Mouse (Mus musculus) macrophage (primary cell): Measurements from ENCODE around the gene Scnn1a. TPM values are rescaled to one million over a fixed set of nuclear protein-coding genes. Genes with fewer than 3 reads are reported as not detected.
A peak's percentile ranks its signal among the peaks of the same experiment; 100 is the strongest.
"Not testable (repeated sequence)": the region's sequence is repeated elsewhere in the genome, so short reads cannot be mapped to it uniquely, and the experiment has no call there.

Source experiments
- H3K27ac ChIP-seq: fragments of 350-480 bp; formaldehyde crosslinking; 2 replicates; pipeline ENCODE4 v1.9.0; 2021
- H3K36me3 ChIP-seq: fragments of 350-480 bp; formaldehyde crosslinking; 2 replicates; pipeline ENCODE4 v1.9.0; 2021; ENCODE audit errors: inconsistent target
- H3K4me3 ChIP-seq: fragments of 350-480 bp; formaldehyde crosslinking; 2 replicates; pipeline ENCODE4 v1.9.0; 2021; ENCODE audit errors: inconsistent target
- H3K79me2 ChIP-seq: fragments of 350-480 bp; formaldehyde crosslinking; 2 replicates; pipeline ENCODE4 v1.9.0; 2021; ENCODE audit errors: inconsistent target
- WGBS: methylation state at CpG from one replicate; pipeline ENCODE4 v1.1.7; 2026; ENCODE audit warnings: inconsistent platforms; ENCODE audit not compliant: missing documents; 5-methylcytosine and 5-hydroxymethylcytosine counted together
- polyA plus RNA-seq: library from polyadenylated mRNA; stranded (reverse); fragments of 250-400 nt; gene quantifications from 3 replicates; pipeline ENCODE4 v1.2.4, GENCODE M21; 2018; ENCODE audit warnings: inconsistent platforms

Scnn1a gene
- polyA plus RNA-seq, 1 experiment from 2014 or later, result 1.8 TPM

DNA sequence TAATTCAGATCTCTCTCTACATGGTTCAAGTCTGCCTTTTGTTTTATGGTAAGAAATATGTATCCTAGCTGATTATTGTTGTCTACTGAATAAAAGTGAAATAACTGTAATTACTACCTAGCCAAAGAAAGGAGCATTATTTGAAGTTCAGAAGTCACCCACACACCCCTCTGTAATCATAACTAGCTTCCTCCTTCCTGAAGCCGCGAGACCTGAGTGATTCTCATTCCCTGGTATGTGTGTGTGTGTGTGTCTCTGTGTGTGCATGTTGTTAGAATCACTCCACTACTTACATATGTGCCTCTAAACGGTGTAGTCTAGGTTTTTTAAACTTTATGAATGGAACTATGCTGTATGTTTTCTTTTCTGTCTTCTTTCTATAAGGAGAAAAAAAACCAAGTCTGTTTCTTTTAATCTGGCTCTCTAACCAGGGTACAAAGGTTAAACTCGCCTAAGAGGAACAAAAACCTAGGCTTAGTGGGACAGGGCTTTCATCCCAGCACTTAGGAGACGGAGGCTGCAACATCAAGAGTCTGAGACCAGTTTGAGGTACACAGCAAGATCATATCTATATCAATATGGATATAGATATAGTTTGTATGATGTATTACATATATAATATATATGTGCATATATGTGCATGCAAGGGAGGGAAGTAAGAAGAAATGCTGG, 23.2 kb upstream of the Scnn1a start:
- WGBS, result 61% methylated on average over 5 of the region's 5 CpGs
- Histone ChIP-seq H3K79me2 (no peaks in the 10 kb centered on the region), H3K36me3 (no peaks in the 10 kb centered on the region), H3K27ac (no peak overlapping the region), H3K4me3 (no peak overlapping the region)

DNA sequence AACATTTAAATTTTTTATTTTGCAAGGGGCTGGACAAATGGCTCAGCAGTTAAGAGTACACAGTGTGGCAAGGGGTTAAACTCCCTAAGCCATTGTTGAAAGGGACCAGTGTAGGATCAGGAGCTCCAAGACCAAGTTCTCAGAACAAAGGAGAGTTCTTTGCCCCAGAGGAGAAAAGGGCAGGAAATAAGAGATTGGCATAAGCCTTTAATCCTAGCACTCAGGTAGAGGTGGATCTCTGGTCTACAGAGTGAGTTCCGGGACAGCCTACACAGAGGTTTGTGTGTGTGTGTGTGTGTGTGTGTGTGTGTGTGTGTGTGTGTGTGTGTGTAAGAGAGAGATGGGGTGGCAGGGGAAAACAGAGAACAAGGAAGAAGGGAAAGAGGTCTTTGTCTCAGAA, 19.5 kb upstream of the Scnn1a start:
- H3K36me3 ChIP-seq, result no peaks in the 10 kb centered on the region
- H3K27ac ChIP-seq, result no peak overlapping the region
- 100% methylated on average over 1 of the region's 1 CpGs for WGBS

DNA sequence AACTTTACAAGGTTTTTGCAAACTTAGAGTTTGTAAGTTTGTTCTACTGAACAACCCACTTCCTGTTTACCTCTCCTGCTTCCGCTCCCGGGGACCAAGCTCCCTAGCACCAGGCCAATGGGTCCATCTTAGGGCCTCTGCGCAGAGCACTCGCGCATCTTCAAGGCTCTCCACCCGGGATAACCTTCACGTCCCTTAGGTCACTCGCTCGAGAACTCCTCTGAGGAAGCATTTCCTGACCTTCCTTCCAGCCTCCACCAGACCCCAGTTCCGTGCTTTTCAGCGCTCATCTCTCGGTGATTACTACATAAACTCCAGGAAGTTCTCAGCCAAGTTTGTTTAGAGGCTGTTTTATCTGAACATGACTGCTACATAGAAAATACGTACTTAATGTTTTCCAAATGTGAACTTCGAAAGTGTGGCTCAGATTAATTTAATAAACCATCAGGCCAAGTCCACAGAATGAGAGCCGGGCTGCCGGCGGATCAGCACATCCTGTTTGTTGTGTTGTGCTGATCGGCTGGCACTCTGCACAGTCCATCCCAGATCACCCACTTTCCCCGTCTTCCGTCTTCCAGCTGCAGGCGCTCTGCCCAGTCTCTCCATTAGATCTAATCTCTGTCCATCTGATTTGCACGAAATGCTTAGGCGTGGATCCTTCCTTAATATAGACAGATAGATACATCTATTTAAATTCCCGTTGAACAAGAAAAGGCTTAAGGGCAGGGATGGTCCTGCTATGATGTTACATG, 18.1 kb upstream of the Scnn1a start:
- Histone ChIP-seq H3K36me3 (peaks cover 13% of the 10 kb centered on the region), H3K79me2 (no peaks in the 10 kb centered on the region), H3K4me3 (no peak overlapping the region), H3K27ac (no peak overlapping the region)
- 86% methylated on average over 24 of the region's 24 CpGs for WGBS

More for the DNA sequence above, 19.5 kb upstream of the Scnn1a start:
- Histone ChIP-seq H3K4me3 (no peak overlapping the region), H3K79me2 (no peaks in the 10 kb centered on the region)

DNA sequence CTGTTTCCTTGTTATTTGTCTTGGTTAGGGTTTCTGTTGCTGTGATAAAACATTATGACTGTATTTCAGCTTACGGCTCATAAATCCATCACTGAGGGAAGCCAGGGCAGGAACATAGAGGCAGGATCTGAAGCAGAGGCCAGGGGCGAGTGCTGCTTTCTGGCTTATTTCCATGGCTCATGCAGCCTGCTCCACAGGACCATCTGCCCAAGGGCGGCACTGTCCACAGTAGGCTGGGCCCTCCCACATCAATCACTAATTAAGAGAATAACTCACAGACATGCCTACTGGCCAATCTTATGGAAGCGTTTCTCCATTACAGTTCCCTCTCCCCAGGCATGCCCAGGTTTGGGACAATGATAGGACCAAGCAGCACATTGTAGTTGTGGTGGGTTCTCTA, 17.2 kb upstream of the Scnn1a start:
- Histone ChIP-seq H3K4me3 (no peak overlapping the region), H3K27ac (no peak overlapping the region), H3K79me2 (no peaks in the 10 kb centered on the region), H3K36me3 (peaks cover 18% of the 10 kb centered on the region)
- 100% methylated on average over 4 of the region's 4 CpGs for WGBS

GRCm38 (mm10) chr6:125304408-125304807, 16.1 kb upstream of the Scnn1a start:
- not testable (repeated sequence) for H3K79me2 ChIP-seq, H3K4me3 ChIP-seq, H3K27ac ChIP-seq
- 92% methylated on average over 7 of the region's 7 CpGs for WGBS
- H3K36me3 ChIP-seq, result peaks cover 28% of the 10 kb centered on the region

GRCm38 (mm10) chr6:125305465-125305864, 15.0 kb upstream of the Scnn1a start:
- 87% methylated on average over 6 of the region's 6 CpGs for WGBS
- Histone ChIP-seq H3K36me3 (peaks cover 37% of the 10 kb centered on the region), H3K79me2 (no peaks in the 10 kb centered on the region), H3K4me3 (no peak overlapping the region), H3K27ac (no peak overlapping the region)

GRCm38 (mm10) chr6:125307091-125307490, 13.4 kb upstream of the Scnn1a start:
- peaks cover 3% of the 10 kb centered on the region for H3K79me2 ChIP-seq
- no peak overlapping the region for H3K4me3 ChIP-seq
- H3K27ac ChIP-seq, result no peak overlapping the region
- H3K36me3 ChIP-seq, result peaks cover 51% of the 10 kb centered on the region
- 90% methylated on average over 5 of the region's 5 CpGs for WGBS

DNA sequence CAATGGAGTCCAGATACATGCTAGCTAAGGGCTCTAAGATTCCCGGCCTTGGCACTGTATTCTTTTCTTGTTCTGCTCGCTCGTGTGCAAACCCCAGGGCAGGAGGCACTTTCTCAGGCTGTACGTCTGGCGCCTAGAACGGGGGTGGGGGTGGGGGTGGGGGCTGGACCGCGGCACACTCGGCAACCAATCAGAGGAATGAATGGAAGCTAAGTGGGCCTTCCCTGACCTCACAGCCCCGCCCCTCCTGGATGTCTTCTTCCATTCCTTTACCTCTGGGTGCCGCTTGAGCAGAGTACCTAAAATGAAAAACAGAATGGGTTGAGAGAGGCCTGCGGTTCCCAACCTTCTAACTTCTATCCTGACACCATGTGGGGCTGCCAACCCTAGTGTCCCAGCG, 11.5 kb upstream of the Scnn1a start:
- H3K4me3 ChIP-seq, result no peak overlapping the region
- H3K27ac ChIP-seq, result no peak overlapping the region
- H3K79me2 ChIP-seq, result peaks cover 17% of the 10 kb centered on the region
- 92% methylated on average over 13 of the region's 13 CpGs for WGBS
- H3K36me3 ChIP-seq, result peaks cover 55% of the 10 kb centered on the region

- Histone ChIP-seq H3K4me3 (no peak overlapping the region), H3K79me2 (peaks cover 22% of the 10 kb centered on the region), H3K36me3 (peaks cover 55% of the 10 kb centered on the region), H3K27ac (no peak overlapping the region)
- WGBS, result 95% methylated on average over 4 of the region's 5 CpGs
Observed at GRCm38 (mm10) chr6:125309406-125309805, 11.1 kb upstream of the Scnn1a start.

- Histone ChIP-seq H3K4me3 (no peak overlapping the region; the same call in 1 of the 2 replicates), H3K36me3 (peaks cover 44% of the 10 kb centered on the region), H3K79me2 (peaks cover 22% of the 10 kb centered on the region), H3K27ac (no peak overlapping the region)
- WGBS, result 94% methylated on average over 8 of the region's 9 CpGs
Observed at GRCm38 (mm10) chr6:125312171-125312570, 8.3 kb upstream of the Scnn1a start.

DNA sequence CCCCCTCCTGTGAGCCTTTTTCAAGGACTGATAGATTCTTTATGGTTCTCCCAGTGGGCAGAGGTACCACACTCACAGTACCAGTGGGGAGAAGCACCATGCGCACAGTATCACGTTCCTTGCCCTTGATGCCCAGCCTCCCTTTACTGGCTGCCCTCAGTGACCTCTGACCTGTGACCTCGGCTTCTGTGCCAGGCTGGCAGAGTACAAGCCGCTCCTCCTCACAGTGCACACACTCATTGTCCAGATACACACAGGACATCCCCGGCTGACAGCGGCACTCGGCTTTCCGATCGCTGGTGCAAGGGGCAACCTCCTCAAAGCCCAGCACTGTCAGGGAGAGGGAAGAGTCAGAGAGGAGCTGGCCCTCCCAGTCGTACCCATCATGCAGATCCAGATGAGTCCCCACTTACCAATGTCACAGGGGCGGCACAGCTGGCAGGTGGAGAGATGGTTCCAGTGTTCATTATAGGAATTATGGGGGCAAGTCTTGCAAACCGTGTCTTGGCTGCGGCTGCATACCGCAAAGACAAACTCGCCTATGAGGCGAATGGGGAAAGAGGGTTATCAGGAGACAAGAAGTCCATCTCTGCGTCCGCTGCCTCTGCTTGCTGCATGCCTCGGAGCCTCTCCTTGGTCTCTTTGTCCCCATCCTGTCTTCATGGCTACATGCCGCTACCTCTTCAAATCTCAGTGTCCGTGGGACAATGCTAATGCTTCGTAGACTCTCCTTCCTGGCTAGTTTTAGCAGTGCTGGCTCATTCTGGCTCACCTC, 7.7 kb upstream of the Scnn1a start:
- Histone ChIP-seq H3K4me3 (peak overlapping the region; percentile 69), H3K79me2 (peaks cover 22% of the 10 kb centered on the region), H3K27ac (peak overlapping the region; percentile 65), H3K36me3 (peaks cover 41% of the 10 kb centered on the region)
- WGBS, result 56% methylated on average over 22 of the region's 22 CpGs

DNA sequence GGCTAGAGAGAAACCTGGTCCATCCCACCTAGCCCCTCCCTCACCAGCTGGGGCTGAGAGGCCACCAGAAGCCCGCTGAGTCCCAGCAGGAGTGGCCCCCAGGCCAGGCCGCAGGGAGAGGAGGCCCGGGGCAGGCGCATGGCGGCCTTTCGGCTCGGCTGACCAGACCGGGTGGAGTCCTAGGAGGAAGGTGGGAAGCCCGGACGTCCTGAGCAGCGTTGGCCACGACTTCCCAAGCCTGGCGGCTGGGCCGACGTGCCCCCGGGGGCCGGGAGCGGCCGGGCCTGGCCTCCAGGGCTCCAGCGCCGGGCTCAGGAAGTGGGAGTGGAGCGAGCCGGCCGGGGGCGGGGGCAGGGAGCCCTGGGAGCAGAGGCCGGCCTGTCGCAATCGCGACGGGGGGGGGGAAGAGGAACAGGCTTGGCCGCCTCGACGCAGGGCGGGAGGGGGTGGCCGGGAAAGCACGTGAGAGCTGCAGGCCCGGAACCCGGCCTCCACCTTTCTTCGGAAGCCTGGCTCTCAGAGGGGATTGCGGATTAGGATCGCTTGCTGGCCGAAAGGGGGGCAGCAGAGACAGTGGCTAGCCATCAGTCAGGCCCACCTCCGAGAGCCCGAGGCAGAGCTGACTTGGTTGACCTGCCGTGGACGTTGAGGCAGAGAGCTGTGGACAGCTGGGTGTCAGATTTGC, 6.8 kb upstream of the Scnn1a start, which contains the start of gene Ltbr:
Gene Ltbr (minus strand): TSS at position 340 of the 685 bp plus-strand sequence.
- Histone ChIP-seq H3K79me2 (peaks cover 22% of the 10 kb centered on the region), H3K36me3 (peaks cover 34% of the 10 kb centered on the region), H3K4me3 (peak within 1 kb of the TSS; percentile 69), H3K27ac (peak within 1 kb of the TSS; percentile 87)
- WGBS, result under 1% methylated on average over 44 of the region's 46 CpGs

DNA sequence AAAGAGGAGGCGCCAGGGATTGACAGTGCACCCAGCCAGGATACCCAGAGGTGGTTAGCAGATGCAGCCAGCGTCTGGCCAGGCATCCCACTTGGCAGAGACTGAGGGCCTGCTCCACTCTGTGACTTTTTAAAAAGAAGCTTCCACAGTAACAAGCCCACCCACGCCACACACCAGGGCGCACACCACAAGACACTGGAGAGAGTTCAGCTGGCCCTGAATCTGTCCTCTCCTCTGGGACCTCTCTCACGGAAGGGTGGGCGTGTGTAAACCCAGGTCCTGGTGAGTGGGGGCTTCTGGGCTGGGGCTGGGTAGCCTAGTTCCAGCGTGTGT, 6.3 kb upstream of the Scnn1a start:
- 57% methylated on average over 7 of the region's 7 CpGs for WGBS
- Histone ChIP-seq H3K27ac (peak overlapping the region; percentile 87), H3K79me2 (peaks cover 22% of the 10 kb centered on the region), H3K36me3 (peaks cover 29% of the 10 kb centered on the region), H3K4me3 (peak overlapping the region; percentile 38)

- Histone ChIP-seq H3K36me3 (peaks cover 23% of the 10 kb centered on the region), H3K79me2 (peaks cover 22% of the 10 kb centered on the region)
- 88% methylated on average over 6 of the region's 6 CpGs for WGBS
Observed at GRCm38 (mm10) chr6:125314746-125315145, 5.7 kb upstream of the Scnn1a start.

More at GRCm38 (mm10) chr6:125314746-125315145, 5.7 kb upstream of the Scnn1a start:
- Histone ChIP-seq H3K27ac (no peak overlapping the region), H3K4me3 (no peak overlapping the region; the same call in 1 of the 2 replicates)
